Mouse (Mus musculus): ENCODE results near the gene Fam221b. TPM values are rescaled to one million over a fixed set of nuclear protein-coding genes. Genes with fewer than 3 reads are reported as not detected.

Gene Fam221b
- polyA plus RNA-seq, 1 experiment from 2014 or later = 3.4 TPM

DNA sequence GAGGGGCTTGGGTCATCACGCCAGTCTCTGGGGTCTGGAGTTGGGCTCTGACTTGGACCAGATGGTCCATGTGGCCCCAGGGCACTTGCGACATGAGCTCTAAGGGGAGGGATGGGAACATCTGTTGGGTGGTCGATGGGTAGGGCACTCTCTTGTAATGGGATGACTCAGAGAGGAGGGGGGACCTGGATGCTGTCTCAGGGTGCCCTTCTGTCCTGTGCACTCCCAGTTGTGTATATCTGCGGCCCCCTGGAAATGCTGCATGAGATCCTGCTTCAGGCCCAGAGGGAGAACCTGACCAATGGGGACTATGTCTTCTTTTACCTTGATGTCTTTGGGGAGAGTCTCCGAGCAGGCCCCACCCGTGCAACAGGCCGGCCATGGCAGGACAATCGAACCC, 35.6 kb downstream of the Fam221b start:
- 0 out of 2 replicates have a peak, but pooled peaks have one; percentile 17 for ATAC-seq (ENCODE audit: insufficient number of reproducible peaks, insufficient read depth, low FRiP score, low TSS enrichment, low read depth)
- Histone ChIP-seq H3K27me3 (peaks cover 7% of the 10 kb centered on the region; the same call in 1 of the 2 replicates), H3K4me1 (peaks cover 48% of the 10 kb centered on the region), H3K9ac (0 out of 2 replicates have a peak overlapping the region, but pooled peaks have one; percentile 96), H3K27ac (no peak overlapping the region), H3K9me3 (no peaks in the 10 kb centered on the region), H3K36me3 (no peaks in the 10 kb centered on the region), H3K4me2 (peak overlapping the region; percentile 83), H3K4me3 (0 out of 2 replicates have a peak overlapping the region, but pooled peaks have one; percentile 73)
- 66% methylated on average over 8 of the region's 8 CpGs for WGBS

- peaks cover 7% of the 10 kb centered on the region; the same call in 1 of the 2 replicates for H3K27me3 ChIP-seq
- H3K9me3 ChIP-seq = no peaks in the 10 kb centered on the region
- H3K27ac ChIP-seq = peak overlapping the region; percentile 87
- H3K4me2 ChIP-seq = peak overlapping the region; percentile 83
- ATAC-seq (ENCODE audit: insufficient number of reproducible peaks, insufficient read depth, low FRiP score, low TSS enrichment, low read depth) = no peak
- peak overlapping the region; percentile 73 for H3K4me3 ChIP-seq
- H3K9ac ChIP-seq = peak overlapping the region; percentile 96
- no peaks in the 10 kb centered on the region for H3K36me3 ChIP-seq
- peaks cover 48% of the 10 kb centered on the region for H3K4me1 ChIP-seq
- 43% methylated on average over 42 of the region's 42 CpGs for WGBS
Measured at GRCm38 (mm10) chr4:43631956-43632920, 36.7 kb downstream of the Fam221b start.

DNA sequence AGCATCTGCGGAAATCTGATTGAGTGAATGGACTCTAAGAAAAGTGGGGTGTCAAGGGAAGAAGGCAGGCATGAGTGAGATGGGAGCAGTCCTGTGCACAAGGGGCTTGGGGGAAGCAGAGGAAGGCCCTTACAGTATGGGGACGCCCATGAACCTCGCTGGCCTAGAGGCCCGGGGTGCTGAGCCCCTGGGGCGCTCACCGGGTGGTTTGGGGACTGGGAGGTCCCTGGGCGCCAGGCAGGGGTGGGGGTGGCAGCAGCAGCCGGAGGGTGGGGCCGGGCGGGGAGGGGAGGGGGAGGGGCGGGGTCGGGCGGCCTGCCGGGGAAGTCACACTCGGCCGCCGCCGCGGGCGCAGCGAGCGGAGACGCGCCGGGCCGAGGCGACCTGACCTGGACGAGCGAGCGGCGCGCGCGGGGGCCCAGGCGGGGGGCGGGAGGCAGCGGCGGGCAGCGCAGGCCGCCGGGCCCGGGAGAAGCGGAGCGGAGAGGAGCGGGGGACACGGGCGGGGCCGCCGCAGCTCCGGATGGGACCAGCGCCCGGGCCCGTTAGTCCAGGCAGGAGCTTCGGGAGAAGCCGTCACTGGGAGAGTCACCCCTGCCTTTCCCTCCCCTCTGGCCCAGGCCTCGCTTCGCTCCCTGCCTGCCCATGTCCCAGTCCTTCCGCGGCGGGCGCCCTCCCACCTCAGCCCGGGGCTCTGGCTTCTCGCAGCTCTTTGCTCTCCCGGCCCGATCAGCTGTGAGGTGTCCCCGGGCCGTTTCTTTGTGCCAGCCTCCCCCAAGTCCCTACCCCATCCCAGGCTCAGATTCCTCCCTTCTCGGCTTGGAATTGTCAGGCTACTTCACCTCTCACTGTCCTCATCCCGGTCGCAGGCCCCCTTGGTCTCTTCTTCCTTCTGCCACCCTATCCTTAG, 37.6 kb downstream of the Fam221b start, which contains the start of gene Npr2:
TSS of gene Npr2 (plus strand) at position 890 of the 910 bp plus-strand sequence.
- H3K4me3 ChIP-seq = peak within 1 kb of the TSS; percentile 73
- H3K9ac ChIP-seq = peak within 1 kb of the TSS; percentile 96
- H3K36me3 ChIP-seq = no peaks in the 10 kb centered on the region
- H3K9me3 ChIP-seq = peaks cover 4% of the 10 kb centered on the region; the same call in 1 of the 2 replicates
- H3K4me2 ChIP-seq = peak within 1 kb of the TSS; percentile 83
- H3K27me3 ChIP-seq = peaks cover 7% of the 10 kb centered on the region; the same call in 1 of the 2 replicates
- ATAC-seq (ENCODE audit: insufficient number of reproducible peaks, insufficient read depth, low FRiP score, low TSS enrichment, low read depth) = peak; percentile 57; the same call in 1 of the 2 replicates
- WGBS = under 1% methylated on average over 35 of the region's 70 CpGs
- peaks cover 48% of the 10 kb centered on the region for H3K4me1 ChIP-seq
- peak within 1 kb of the TSS; percentile 87 for H3K27ac ChIP-seq

DNA sequence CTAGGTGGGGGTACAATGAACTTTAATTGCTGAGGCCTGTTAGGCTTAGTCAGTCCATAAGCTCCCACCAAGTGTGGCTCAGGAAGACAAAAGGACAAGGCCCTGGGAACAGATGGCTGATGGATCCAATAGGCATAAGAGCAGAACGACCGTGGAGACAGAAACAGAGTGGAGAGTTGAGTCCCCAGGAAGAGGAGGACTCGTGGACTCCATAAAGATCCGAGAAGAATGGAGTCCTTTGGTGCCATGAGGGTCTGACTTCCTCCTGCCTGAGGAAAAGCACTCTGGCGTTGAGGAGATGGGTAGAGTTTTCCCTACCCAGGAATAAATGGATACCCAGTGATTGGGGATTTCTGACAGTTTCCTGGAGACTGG, 38.3 kb downstream of the Fam221b start:
- Histone ChIP-seq H3K4me1 (peaks cover 41% of the 10 kb centered on the region), H3K27me3 (peaks cover 7% of the 10 kb centered on the region; the same call in 1 of the 2 replicates), H3K4me2 (peak overlapping the region; percentile 83), H3K9me3 (peaks cover 8% of the 10 kb centered on the region; the same call in 1 of the 2 replicates), H3K27ac (peak overlapping the region; percentile 87), H3K9ac (peak overlapping the region; percentile 96; the same call in 1 of the 2 replicates), H3K36me3 (no peaks in the 10 kb centered on the region), H3K4me3 (peak overlapping the region; percentile 73)
- ATAC-seq (ENCODE audit: insufficient number of reproducible peaks, insufficient read depth, low FRiP score, low TSS enrichment, low read depth) = no peak
- 22% methylated on average over 5 of the region's 5 CpGs for WGBS

- Histone ChIP-seq H3K4me3 (no peak overlapping the region), H3K4me1 (peaks cover 40% of the 10 kb centered on the region), H3K9me3 (peaks cover 14% of the 10 kb centered on the region), H3K27me3 (peaks cover 7% of the 10 kb centered on the region; the same call in 1 of the 2 replicates), H3K27ac (peak overlapping the region; percentile 87; the same call in 1 of the 2 replicates), H3K4me2 (peak overlapping the region; percentile 33), H3K36me3 (no peaks in the 10 kb centered on the region; the same call in 1 of the 2 replicates), H3K9ac (peak overlapping the region; percentile 28; the same call in 1 of the 2 replicates)
- 3% methylated on average over 5 of the region's 5 CpGs for WGBS
- peak; percentile 41; the same call in 1 of the 2 replicates for ATAC-seq (ENCODE audit: insufficient number of reproducible peaks, insufficient read depth, low FRiP score, low TSS enrichment, low read depth)
Measured at GRCm38 (mm10) chr4:43630030-43630581, 38.8 kb downstream of the Fam221b start.

DNA sequence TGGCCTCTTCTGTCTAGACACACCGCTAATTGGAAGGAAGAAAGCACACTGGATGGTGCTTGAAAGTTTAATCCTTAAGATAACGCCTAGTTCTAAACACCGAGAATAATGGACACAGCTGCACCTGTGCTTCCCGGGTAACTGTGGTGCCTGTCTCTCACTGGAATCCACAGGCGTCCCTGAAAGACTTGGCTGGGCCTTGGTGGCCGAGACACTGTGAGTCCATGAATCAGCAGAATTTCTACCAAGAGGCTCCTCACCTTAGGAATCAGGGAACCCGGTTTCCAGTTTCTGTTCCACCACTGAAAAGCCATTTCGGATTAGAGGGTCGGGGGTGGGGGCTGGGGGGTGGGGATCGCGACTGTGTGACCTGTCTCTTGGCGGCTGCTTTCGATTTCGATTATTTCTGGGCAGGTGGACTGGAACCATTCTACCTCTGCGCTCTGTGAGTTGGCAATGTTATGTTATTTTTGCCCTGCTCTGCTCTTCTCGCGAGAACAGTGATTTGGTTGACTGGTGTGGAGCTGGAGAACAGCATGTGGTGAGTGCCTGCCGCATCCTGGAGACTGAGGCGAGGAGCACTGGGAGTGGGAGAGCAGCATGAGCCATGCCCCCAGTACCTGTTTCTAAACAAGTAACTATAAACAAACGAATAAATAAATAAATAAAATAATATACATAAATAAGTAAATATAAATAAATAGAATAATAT, 39.7 kb downstream of the Fam221b start:
- H3K27ac ChIP-seq = no peak overlapping the region
- no peaks in the 10 kb centered on the region; the same call in 1 of the 2 replicates for H3K36me3 ChIP-seq
- no peak overlapping the region for H3K4me3 ChIP-seq
- 33% methylated on average over 20 of the region's 20 CpGs for WGBS
- ATAC-seq (ENCODE audit: insufficient number of reproducible peaks, insufficient read depth, low FRiP score, low TSS enrichment, low read depth) = no peak
- no peak overlapping the region for H3K4me2 ChIP-seq
- no peak overlapping the region for H3K9ac ChIP-seq
- H3K4me1 ChIP-seq = peaks cover 38% of the 10 kb centered on the region
- peaks cover 18% of the 10 kb centered on the region for H3K9me3 ChIP-seq
- H3K27me3 ChIP-seq = peaks cover 7% of the 10 kb centered on the region; the same call in 1 of the 2 replicates

- ATAC-seq (ENCODE audit: insufficient number of reproducible peaks, insufficient read depth, low FRiP score, low TSS enrichment, low read depth) = no peak
- Histone ChIP-seq H3K9me3 (peaks cover 6% of the 10 kb centered on the region), H3K4me1 (no peaks in the 10 kb centered on the region), H3K27ac (no peak overlapping the region), H3K4me2 (no peak overlapping the region), H3K9ac (no peak overlapping the region), H3K36me3 (no peaks in the 10 kb centered on the region), H3K4me3 (no peak overlapping the region), H3K27me3 (no peaks in the 10 kb centered on the region)
- WGBS = 88% methylated on average over 4 of the region's 4 CpGs
Measured at GRCm38 (mm10) chr4:43620146-43620778, 48.7 kb downstream of the Fam221b start.

- Histone ChIP-seq H3K9me3 (no peaks in the 10 kb centered on the region), H3K4me3 (no peak overlapping the region), H3K9ac (no peak overlapping the region), H3K36me3 (no peaks in the 10 kb centered on the region), H3K27ac (no peak overlapping the region), H3K4me1 (no peaks in the 10 kb centered on the region), H3K27me3 (no peaks in the 10 kb centered on the region), H3K4me2 (no peak overlapping the region)
- 54% methylated on average over 3 of the region's 3 CpGs for WGBS
- no peak for ATAC-seq (ENCODE audit: insufficient number of reproducible peaks, insufficient read depth, low FRiP score, low TSS enrichment, low read depth)
Measured at GRCm38 (mm10) chr4:43613060-43613730, 55.8 kb downstream of the Fam221b start.

GRCm38 (mm10) chr4:43612534-43612933, 56.4 kb downstream of the Fam221b start:
- Histone ChIP-seq H3K27me3 (no peaks in the 10 kb centered on the region), H3K27ac (no peak overlapping the region), H3K36me3 (no peaks in the 10 kb centered on the region), H3K9me3 (no peaks in the 10 kb centered on the region), H3K9ac (no peak overlapping the region), H3K4me1 (no peaks in the 10 kb centered on the region), H3K4me2 (no peak overlapping the region), H3K4me3 (no peak overlapping the region)
- ATAC-seq (ENCODE audit: insufficient number of reproducible peaks, insufficient read depth, low FRiP score, low TSS enrichment, low read depth) = no peak
- 73% methylated on average over 10 of the region's 10 CpGs for WGBS

All from embryonic facial prominence, embryonic 13.5 days (tissue).